Mouse (Mus musculus): ENCODE results near the gene Ptgir. TPM values are rescaled to one million over a fixed set of nuclear protein-coding genes. Genes with fewer than 3 reads are reported as not detected.

The Ptgir gene
- polyA plus RNA-seq, 1 experiment from 2014 or later, result 0.19 TPM

DNA sequence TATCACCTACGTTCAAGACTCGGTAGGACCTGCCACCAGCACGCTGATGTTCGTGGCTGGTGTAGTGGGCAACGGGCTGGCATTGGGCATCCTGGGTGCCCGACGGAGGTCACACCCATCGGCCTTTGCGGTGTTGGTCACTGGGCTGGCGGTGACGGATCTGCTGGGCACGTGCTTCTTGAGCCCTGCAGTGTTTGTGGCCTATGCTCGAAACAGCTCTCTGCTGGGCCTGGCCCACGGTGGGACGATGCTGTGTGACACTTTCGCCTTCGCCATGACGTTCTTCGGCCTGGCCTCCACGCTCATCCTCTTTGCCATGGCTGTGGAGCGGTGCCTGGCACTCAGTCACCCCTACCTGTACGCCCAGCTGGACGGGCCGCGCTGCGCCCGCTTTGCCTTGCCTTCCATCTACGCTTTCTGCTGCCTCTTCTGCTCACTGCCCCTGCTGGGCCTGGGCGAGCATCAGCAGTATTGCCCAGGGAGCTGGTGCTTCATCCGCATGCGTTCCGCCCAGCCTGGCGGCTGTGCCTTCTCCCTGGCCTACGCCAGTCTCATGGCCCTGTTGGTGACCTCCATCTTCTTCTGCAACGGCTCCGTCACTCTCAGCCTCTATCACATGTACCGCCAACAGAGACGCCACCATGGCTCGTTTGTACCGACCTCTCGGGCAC, 734 bp downstream of the Ptgir start:
- Histone ChIP-seq H3K27me3 (ENCODE audit: control insufficient read depth, insufficient read depth, low read length) (peaks cover 52% of the 10 kb centered on the region), H3K9ac (ENCODE audit: low read depth, low read length) (no peak overlapping the region), H3K9me3 (replicated peaks; ENCODE audit: control insufficient read depth, low read length) (no peaks in the 10 kb centered on the region), H3K4me2 (no peak overlapping the region), H3K36me3 (ENCODE audit: control insufficient read depth, insufficient read depth, low read length) (no peaks in the 10 kb centered on the region), H3K4me1 (ENCODE audit: control insufficient read depth, insufficient read depth, low read length) (peaks cover 40% of the 10 kb centered on the region), H3K27ac (ENCODE audit: low read depth, low read length) (no peak overlapping the region), H3K4me3 (ENCODE audit: low read depth, low read length) (no peak overlapping the region)
- 84% methylated on average over 41 of the region's 41 CpGs for WGBS (ENCODE audit: insufficient replicate concordance)
- ATAC-seq (replicated peaks; ENCODE audit: insufficient number of reproducible peaks, low FRiP score, low TSS enrichment), result no peak

DNA sequence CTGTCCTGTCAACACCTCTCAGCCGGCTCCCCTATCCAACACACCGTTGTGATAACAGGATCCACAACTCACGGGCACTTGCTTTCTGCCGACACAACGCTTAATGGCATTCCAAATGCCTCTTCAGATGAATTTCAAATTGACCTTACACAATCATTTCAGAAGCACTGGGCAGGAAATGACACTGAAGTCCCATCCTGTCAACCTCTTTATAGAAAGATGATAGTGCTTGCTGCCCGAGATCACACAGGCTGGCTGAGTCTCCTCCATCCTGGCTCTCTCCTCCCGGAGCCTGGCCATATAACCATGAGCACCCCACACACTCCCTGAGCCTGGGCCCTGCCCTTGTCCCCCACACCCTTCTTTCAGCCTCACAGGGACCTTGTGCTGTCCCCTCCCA, 1.6 kb downstream of the Ptgir start:
- Histone ChIP-seq H3K9ac (ENCODE audit: low read depth, low read length) (no peak overlapping the region), H3K36me3 (ENCODE audit: control insufficient read depth, insufficient read depth, low read length) (no peaks in the 10 kb centered on the region), H3K27me3 (ENCODE audit: control insufficient read depth, insufficient read depth, low read length) (peaks cover 50% of the 10 kb centered on the region), H3K4me2 (no peak overlapping the region), H3K9me3 (replicated peaks; ENCODE audit: control insufficient read depth, low read length) (no peaks in the 10 kb centered on the region), H3K4me3 (ENCODE audit: low read depth, low read length) (no peak overlapping the region), H3K4me1 (ENCODE audit: control insufficient read depth, insufficient read depth, low read length) (peaks cover 38% of the 10 kb centered on the region), H3K27ac (ENCODE audit: low read depth, low read length) (no peak overlapping the region)
- no peak for ATAC-seq (replicated peaks; ENCODE audit: insufficient number of reproducible peaks, low FRiP score, low TSS enrichment)
- WGBS (ENCODE audit: insufficient replicate concordance), result 7% methylated on average over 7 of the region's 7 CpGs

- Histone ChIP-seq H3K27me3 (ENCODE audit: control insufficient read depth, insufficient read depth, low read length) (peaks cover 46% of the 10 kb centered on the region), H3K9ac (ENCODE audit: low read depth, low read length) (no peak overlapping the region), H3K4me2 (no peak overlapping the region), H3K27ac (ENCODE audit: low read depth, low read length) (no peak overlapping the region), H3K36me3 (ENCODE audit: control insufficient read depth, insufficient read depth, low read length) (no peaks in the 10 kb centered on the region), H3K4me1 (ENCODE audit: control insufficient read depth, insufficient read depth, low read length) (peaks cover 38% of the 10 kb centered on the region), H3K9me3 (replicated peaks; ENCODE audit: control insufficient read depth, low read length) (no peaks in the 10 kb centered on the region), H3K4me3 (ENCODE audit: low read depth, low read length) (no peak overlapping the region)
- 20% methylated on average over 11 of the region's 11 CpGs for WGBS (ENCODE audit: insufficient replicate concordance)
- no peak for ATAC-seq (replicated peaks; ENCODE audit: insufficient number of reproducible peaks, low FRiP score, low TSS enrichment)
These were observed 2.1 kb downstream of the Ptgir start for GRCm38 (mm10) chr7:16908367-16908766.

GRCm38 (mm10) chr7:16908859-16909258, 2.6 kb downstream of the Ptgir start:
- no peak overlapping the region for H3K9ac ChIP-seq (ENCODE audit: low read depth, low read length)
- ATAC-seq (replicated peaks; ENCODE audit: insufficient number of reproducible peaks, low FRiP score, low TSS enrichment), result no peak

GRCm38 (mm10) chr7:16909909-16910308, 3.6 kb downstream of the Ptgir start:
- no peak overlapping the region for H3K9ac ChIP-seq (ENCODE audit: low read depth, low read length)
- no peak for ATAC-seq (replicated peaks; ENCODE audit: insufficient number of reproducible peaks, low FRiP score, low TSS enrichment)
- peaks cover 38% of the 10 kb centered on the region for H3K4me1 ChIP-seq (ENCODE audit: control insufficient read depth, insufficient read depth, low read length)
- no peaks in the 10 kb centered on the region; the same call in 1 of the 2 replicates for H3K36me3 ChIP-seq (ENCODE audit: control insufficient read depth, insufficient read depth, low read length)
- 40% methylated on average over 10 of the region's 10 CpGs for WGBS (ENCODE audit: insufficient replicate concordance)
- no peak overlapping the region for H3K4me3 ChIP-seq (ENCODE audit: low read depth, low read length)
- H3K4me2 ChIP-seq, result no peak overlapping the region
- H3K9me3 ChIP-seq (replicated peaks; ENCODE audit: control insufficient read depth, low read length), result no peaks in the 10 kb centered on the region
- peaks cover 38% of the 10 kb centered on the region for H3K27me3 ChIP-seq (ENCODE audit: control insufficient read depth, insufficient read depth, low read length)
- no peak overlapping the region for H3K27ac ChIP-seq (ENCODE audit: low read depth, low read length)

More at GRCm38 (mm10) chr7:16908859-16909258, 2.6 kb downstream of the Ptgir start:
- Histone ChIP-seq H3K4me1 (ENCODE audit: control insufficient read depth, insufficient read depth, low read length) (peaks cover 38% of the 10 kb centered on the region), H3K36me3 (ENCODE audit: control insufficient read depth, insufficient read depth, low read length) (no peaks in the 10 kb centered on the region), H3K4me3 (ENCODE audit: low read depth, low read length) (no peak overlapping the region), H3K27me3 (ENCODE audit: control insufficient read depth, insufficient read depth, low read length) (peaks cover 42% of the 10 kb centered on the region), H3K9me3 (replicated peaks; ENCODE audit: control insufficient read depth, low read length) (no peaks in the 10 kb centered on the region), H3K27ac (ENCODE audit: low read depth, low read length) (no peak overlapping the region), H3K4me2 (no peak overlapping the region)
- 43% methylated on average over 11 of the region's 11 CpGs for WGBS (ENCODE audit: insufficient replicate concordance)

- 94% methylated on average over 3 of the region's 3 CpGs for WGBS (ENCODE audit: insufficient replicate concordance)
- ATAC-seq (replicated peaks; ENCODE audit: insufficient number of reproducible peaks, low FRiP score, low TSS enrichment), result no peak
- peaks cover 22% of the 10 kb centered on the region for H3K4me1 ChIP-seq (ENCODE audit: control insufficient read depth, insufficient read depth, low read length)
- H3K27me3 ChIP-seq (ENCODE audit: control insufficient read depth, insufficient read depth, low read length), result peaks cover 27% of the 10 kb centered on the region
- H3K9ac ChIP-seq (ENCODE audit: low read depth, low read length), result no peak overlapping the region
- no peaks in the 10 kb centered on the region for H3K9me3 ChIP-seq (replicated peaks; ENCODE audit: control insufficient read depth, low read length)
- H3K4me2 ChIP-seq, result no peak overlapping the region
- peaks cover 12% of the 10 kb centered on the region for H3K36me3 ChIP-seq (ENCODE audit: control insufficient read depth, insufficient read depth, low read length)
- no peak overlapping the region for H3K4me3 ChIP-seq (ENCODE audit: low read depth, low read length)
- no peak overlapping the region for H3K27ac ChIP-seq (ENCODE audit: low read depth, low read length)
These were observed 5.6 kb downstream of the Ptgir start for GRCm38 (mm10) chr7:16911904-16912303.

GRCm38 (mm10) chr7:16912360-16912759, 6.1 kb downstream of the Ptgir start:
- no peaks in the 10 kb centered on the region for H3K9me3 ChIP-seq (replicated peaks; ENCODE audit: control insufficient read depth, low read length)
- H3K27ac ChIP-seq (ENCODE audit: low read depth, low read length), result no peak overlapping the region
- 77% methylated on average over 6 of the region's 6 CpGs for WGBS (ENCODE audit: insufficient replicate concordance)
- peaks cover 23% of the 10 kb centered on the region for H3K27me3 ChIP-seq (ENCODE audit: control insufficient read depth, insufficient read depth, low read length)
- H3K4me2 ChIP-seq, result no peak overlapping the region
- no peak for ATAC-seq (replicated peaks; ENCODE audit: insufficient number of reproducible peaks, low FRiP score, low TSS enrichment)
- peaks cover 16% of the 10 kb centered on the region for H3K36me3 ChIP-seq (ENCODE audit: control insufficient read depth, insufficient read depth, low read length)
- no peak overlapping the region for H3K4me3 ChIP-seq (ENCODE audit: low read depth, low read length)
- no peak overlapping the region for H3K9ac ChIP-seq (ENCODE audit: low read depth, low read length)
- H3K4me1 ChIP-seq (ENCODE audit: control insufficient read depth, insufficient read depth, low read length), result peaks cover 19% of the 10 kb centered on the region

- Histone ChIP-seq H3K4me2 (no peak overlapping the region), H3K36me3 (ENCODE audit: control insufficient read depth, insufficient read depth, low read length) (peaks cover 31% of the 10 kb centered on the region), H3K9ac (ENCODE audit: low read depth, low read length) (no peak overlapping the region), H3K4me3 (ENCODE audit: low read depth, low read length) (no peak overlapping the region), H3K27ac (ENCODE audit: low read depth, low read length) (no peak overlapping the region), H3K27me3 (ENCODE audit: control insufficient read depth, insufficient read depth, low read length) (peaks cover 18% of the 10 kb centered on the region), H3K9me3 (replicated peaks; ENCODE audit: control insufficient read depth, low read length) (no peaks in the 10 kb centered on the region), H3K4me1 (ENCODE audit: control insufficient read depth, insufficient read depth, low read length) (peaks cover 9% of the 10 kb centered on the region)
- ATAC-seq (replicated peaks; ENCODE audit: insufficient number of reproducible peaks, low FRiP score, low TSS enrichment), result no peak
- 37% methylated on average over 10 of the region's 10 CpGs for WGBS (ENCODE audit: insufficient replicate concordance)
These were observed 7.6 kb downstream of the Ptgir start for GRCm38 (mm10) chr7:16913806-16914452.
